Mouse (Mus musculus): ENCODE results near the gene Vps39. TPM values are rescaled to one million over a fixed set of nuclear protein-coding genes. Genes with fewer than 3 reads are reported as not detected.

Vps39 gene
- 23.4 TPM in 2 replicates for polyA plus RNA-seq (2015; fragmentation: Nextera tagmentation; extraction: Ambion mirVana)

DNA sequence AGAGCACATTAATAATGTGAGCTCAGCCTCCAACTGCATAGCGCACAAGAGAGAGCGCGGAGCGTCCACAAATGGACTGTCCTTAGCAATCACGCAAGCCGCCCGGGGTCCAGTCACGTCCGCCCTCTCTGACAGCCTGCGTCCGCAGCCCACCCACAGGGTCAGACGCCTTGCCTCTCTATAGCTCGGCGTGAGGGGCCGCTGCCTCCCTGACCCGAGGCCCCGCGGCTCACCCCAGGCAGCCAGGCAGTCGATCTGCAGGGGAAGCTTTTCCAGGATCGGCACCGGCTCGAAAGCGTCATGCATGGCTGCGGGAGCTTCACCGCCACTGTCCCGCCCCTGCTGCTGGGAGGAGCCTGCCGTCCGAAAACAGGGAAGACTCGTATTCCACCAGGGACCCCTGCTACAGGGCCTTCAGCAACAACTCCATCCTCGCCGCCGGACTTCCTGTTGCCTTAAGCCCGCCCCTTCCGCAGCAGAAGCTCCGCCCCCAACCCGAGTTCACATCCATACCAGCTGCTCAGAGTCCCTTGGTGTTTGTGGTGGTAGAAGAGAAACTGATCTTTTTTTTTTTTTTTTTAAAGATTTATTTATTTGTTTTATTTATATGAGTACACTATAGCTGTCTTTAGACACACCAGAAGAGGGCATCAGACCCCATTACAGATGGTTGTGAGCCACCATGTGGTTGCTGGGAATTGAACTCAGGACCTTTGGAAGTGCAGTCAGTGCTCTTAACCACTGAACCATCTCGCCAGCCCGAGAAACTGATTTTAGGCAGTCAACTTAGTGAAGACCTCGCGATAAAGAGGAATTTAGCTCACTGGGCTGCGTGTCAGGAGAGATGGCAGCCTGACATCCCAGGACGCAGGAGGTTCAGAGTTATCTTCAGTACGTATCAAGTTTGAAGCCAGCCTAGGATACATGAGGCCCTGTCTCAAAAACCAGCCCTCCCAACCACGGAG lies at the start of gene Vps39:
TSS of gene Vps39 (minus strand) at position 456 of the 965 bp plus-strand sequence.
- Histone ChIP-seq H3K27ac (replicated peaks) (peak within 1 kb of the TSS; percentile 74), H3K36me3 (peaks cover 41% of the 10 kb centered on the region), H3K4me2 (replicated peaks) (peak within 1 kb of the TSS; percentile 67), H3K9me3 (replicated peaks) (no peaks in the 10 kb centered on the region), H3K4me1 (peaks cover 13% of the 10 kb centered on the region; the same call in 1 of the 2 replicates), H3K9ac (peak within 1 kb of the TSS; percentile 82), H3K27me3 (no peaks in the 10 kb centered on the region), H3K4me3 (replicated peaks) (peak within 1 kb of the TSS; percentile 91)
- 10% methylated on average over 44 of the region's 44 CpGs for WGBS
- ATAC-seq (ENCODE audit: insufficient number of reproducible peaks, low FRiP score, low TSS enrichment, low read depth) = peak; percentile 92

DNA sequence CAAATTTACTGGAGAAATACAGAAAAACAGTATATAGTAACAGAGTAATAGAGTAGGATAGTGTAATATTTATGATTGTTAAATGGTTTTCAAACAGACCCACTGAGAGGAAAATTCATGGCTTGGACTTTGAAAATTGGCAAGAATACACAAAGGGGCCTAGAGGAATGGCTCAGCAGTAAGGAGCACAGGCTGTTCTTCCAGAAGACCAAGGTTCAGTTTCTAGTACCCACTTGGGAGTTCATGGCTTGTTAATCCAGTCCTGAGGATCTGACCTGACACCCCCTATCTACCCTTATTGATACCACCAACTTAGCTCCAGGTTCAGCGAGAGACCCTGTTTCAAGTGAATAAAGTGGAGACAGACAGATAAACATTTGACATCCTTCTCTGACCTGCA lies 45.0 kb upstream of the Vps39 start:
- no peak for ATAC-seq (ENCODE audit: insufficient number of reproducible peaks, low FRiP score, low TSS enrichment, low read depth)
- H3K4me1 ChIP-seq = peaks cover 4% of the 10 kb centered on the region; the same call in 1 of the 2 replicates
- H3K9ac ChIP-seq = no peak overlapping the region
- H3K27ac ChIP-seq (replicated peaks) = no peak overlapping the region
- H3K9me3 ChIP-seq (replicated peaks) = no peaks in the 10 kb centered on the region
- WGBS = 83% methylated on average over 1 of the region's 1 CpGs
- H3K4me2 ChIP-seq (replicated peaks) = no peak overlapping the region
- no peaks in the 10 kb centered on the region for H3K27me3 ChIP-seq
- H3K36me3 ChIP-seq = peaks cover 36% of the 10 kb centered on the region
- no peak overlapping the region for H3K4me3 ChIP-seq (replicated peaks)

DNA sequence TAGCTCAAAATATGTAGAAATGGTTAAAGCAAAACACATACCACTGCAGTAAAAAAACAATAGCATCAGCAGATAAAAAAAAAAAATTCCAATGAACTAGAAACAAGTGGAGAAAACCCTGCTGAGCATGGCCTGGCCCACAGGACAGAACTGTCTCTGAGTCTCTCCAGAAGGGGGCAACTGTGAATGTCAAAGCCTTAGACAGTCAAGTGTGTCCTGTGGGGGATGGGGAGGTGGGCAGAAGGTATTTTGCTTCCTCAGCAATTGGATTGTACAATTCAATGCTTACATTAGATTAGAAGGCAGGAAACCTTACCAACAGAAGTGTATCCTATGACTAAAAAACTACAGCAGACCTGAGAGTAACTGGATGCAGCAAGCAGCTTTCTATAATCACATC lies 39.5 kb upstream of the Vps39 start:
- peaks cover 58% of the 10 kb centered on the region for H3K36me3 ChIP-seq
- H3K9ac ChIP-seq = no peak overlapping the region
- no peaks in the 10 kb centered on the region for H3K4me1 ChIP-seq
- no peaks in the 10 kb centered on the region for H3K27me3 ChIP-seq
- H3K4me2 ChIP-seq (replicated peaks) = no peak overlapping the region
- ATAC-seq (ENCODE audit: insufficient number of reproducible peaks, low FRiP score, low TSS enrichment, low read depth) = no peak
- no peaks in the 10 kb centered on the region for H3K9me3 ChIP-seq (replicated peaks)
- H3K4me3 ChIP-seq (replicated peaks) = no peak overlapping the region
- H3K27ac ChIP-seq (replicated peaks) = no peak overlapping the region

DNA sequence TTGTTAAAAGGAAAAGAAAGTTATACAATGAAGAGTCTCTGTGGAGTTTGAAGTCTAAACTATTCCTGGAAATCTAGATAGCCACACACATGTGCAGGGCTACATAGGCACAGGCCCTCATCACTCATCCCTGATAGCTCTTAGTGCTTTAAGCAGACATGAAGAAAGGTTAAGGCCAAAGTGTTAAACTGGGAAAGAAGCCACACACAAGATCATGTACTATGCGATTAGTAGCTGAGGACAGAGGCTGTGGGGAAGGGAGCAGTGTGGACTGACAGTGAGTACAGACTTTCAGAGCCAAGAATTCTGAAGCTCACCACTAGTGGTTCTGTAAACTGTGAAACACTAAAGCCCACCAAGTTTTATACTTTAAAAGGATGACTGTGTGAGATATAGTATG lies 38.0 kb upstream of the Vps39 start:
- Histone ChIP-seq H3K4me3 (replicated peaks) (no peak overlapping the region), H3K4me2 (replicated peaks) (no peak overlapping the region), H3K4me1 (no peaks in the 10 kb centered on the region), H3K9me3 (replicated peaks) (no peaks in the 10 kb centered on the region), H3K9ac (no peak overlapping the region), H3K27ac (replicated peaks) (no peak overlapping the region), H3K36me3 (peaks cover 52% of the 10 kb centered on the region), H3K27me3 (no peaks in the 10 kb centered on the region)
- ATAC-seq (ENCODE audit: insufficient number of reproducible peaks, low FRiP score, low TSS enrichment, low read depth) = no peak
- WGBS = 92% methylated on average over 1 of the region's 1 CpGs

DNA sequence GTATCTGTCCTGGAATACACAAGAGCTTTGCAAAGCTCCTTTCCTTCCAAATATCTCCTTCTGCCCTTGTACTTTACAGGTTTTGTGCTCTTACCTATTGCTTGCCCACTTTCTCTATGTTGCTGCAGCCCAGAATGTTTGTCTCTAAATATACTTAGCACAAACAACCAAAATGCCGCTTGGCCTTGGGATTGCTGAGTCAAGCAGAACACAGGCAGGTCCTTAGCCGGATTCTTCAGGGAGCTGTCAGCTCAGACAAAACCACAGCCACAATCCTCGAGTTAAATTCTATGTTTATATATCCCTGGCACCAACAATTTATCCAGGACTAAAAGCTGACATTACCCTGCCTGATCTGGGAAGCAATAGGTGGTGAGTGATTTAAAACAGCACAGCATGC lies 36.4 kb upstream of the Vps39 start:
- Histone ChIP-seq H3K4me2 (replicated peaks) (no peak overlapping the region), H3K9me3 (replicated peaks) (no peaks in the 10 kb centered on the region), H3K4me3 (replicated peaks) (no peak overlapping the region), H3K27me3 (no peaks in the 10 kb centered on the region), H3K27ac (replicated peaks) (no peak overlapping the region), H3K36me3 (peaks cover 45% of the 10 kb centered on the region), H3K9ac (no peak overlapping the region), H3K4me1 (no peaks in the 10 kb centered on the region)
- ATAC-seq (ENCODE audit: insufficient number of reproducible peaks, low FRiP score, low TSS enrichment, low read depth) = no peak
- WGBS = 81% methylated on average over 3 of the region's 3 CpGs

DNA sequence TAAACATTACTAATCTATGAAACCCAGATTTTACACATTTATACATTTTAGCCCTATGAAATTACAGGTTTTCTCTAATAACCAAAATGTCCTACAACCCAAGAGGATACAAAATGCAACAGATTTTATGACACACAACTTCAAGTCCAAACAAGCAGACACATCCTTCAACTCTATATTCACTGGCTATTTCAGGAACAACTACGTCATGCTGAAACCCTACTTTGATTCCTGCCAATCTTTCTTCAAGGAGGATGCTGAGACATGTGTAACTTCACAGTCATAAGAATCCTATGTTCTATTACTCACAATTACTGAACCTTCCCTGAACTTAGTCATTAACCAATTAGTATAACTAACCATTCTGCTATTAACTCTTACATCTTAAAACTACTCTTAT lies 34.4 kb upstream of the Vps39 start:
- Histone ChIP-seq H3K4me1 (no peaks in the 10 kb centered on the region), H3K4me3 (replicated peaks) (no peak overlapping the region), H3K9me3 (replicated peaks) (no peaks in the 10 kb centered on the region), H3K4me2 (replicated peaks) (no peak overlapping the region), H3K9ac (no peak overlapping the region), H3K27ac (replicated peaks) (no peak overlapping the region), H3K36me3 (peaks cover 47% of the 10 kb centered on the region), H3K27me3 (no peaks in the 10 kb centered on the region)
- WGBS = 74% methylated on average over 1 of the region's 1 CpGs
- no peak for ATAC-seq (ENCODE audit: insufficient number of reproducible peaks, low FRiP score, low TSS enrichment, low read depth)

DNA sequence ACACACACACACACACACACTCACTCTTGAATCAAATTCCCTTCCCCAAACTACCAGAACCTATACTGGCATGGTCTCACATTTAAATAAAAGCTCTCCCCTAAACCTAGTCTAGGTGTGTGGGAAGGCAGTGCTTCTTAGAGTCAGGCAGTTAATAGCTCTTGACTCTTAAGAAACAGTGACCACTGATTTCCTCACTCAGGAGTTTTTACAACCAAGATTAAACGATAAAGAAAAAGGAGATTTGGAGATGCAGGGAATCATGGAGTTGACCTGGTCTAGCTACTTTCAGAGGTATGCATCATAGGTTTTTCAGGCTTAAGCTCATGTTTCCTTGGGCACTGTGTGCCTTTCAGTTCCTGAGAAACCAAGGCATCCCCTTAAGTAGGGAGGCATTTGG lies 33.3 kb upstream of the Vps39 start:
- H3K27ac ChIP-seq (replicated peaks) = no peak overlapping the region
- WGBS = 89% methylated on average over 1 of the region's 1 CpGs

DNA sequence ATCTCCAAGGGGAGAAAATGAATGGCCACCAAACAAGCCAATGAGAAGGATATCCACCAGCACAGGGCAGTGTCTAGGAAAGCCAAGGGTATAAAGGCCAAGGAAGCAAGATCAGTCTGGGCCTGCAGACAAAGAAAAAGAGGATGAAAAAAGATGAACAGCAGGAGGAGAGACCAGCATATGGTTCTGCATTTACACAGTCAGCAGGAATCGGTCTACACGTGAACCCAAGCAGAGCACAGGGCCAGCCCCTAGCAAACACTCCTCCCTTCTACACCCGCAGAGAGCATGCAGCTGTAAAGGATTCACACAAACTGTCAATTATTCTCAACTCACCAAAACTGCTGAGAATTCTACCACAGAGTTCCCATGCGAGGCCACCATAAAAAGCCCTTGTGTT lies 20.9 kb upstream of the Vps39 start:
- peaks cover 60% of the 10 kb centered on the region for H3K36me3 ChIP-seq
- ATAC-seq (ENCODE audit: insufficient number of reproducible peaks, low FRiP score, low TSS enrichment, low read depth) = no peak
- H3K4me3 ChIP-seq (replicated peaks) = no peak overlapping the region
- no peaks in the 10 kb centered on the region for H3K4me1 ChIP-seq
- H3K4me2 ChIP-seq (replicated peaks) = no peak overlapping the region
- 76% methylated on average over 4 of the region's 4 CpGs for WGBS
- H3K27me3 ChIP-seq = no peaks in the 10 kb centered on the region
- no peak overlapping the region for H3K9ac ChIP-seq
- no peaks in the 10 kb centered on the region for H3K9me3 ChIP-seq (replicated peaks)
- H3K27ac ChIP-seq (replicated peaks) = no peak overlapping the region

More for the DNA sequence above, 33.3 kb upstream of the Vps39 start:
- H3K4me2 ChIP-seq (replicated peaks) = no peak overlapping the region
- no peaks in the 10 kb centered on the region for H3K9me3 ChIP-seq (replicated peaks)
- ATAC-seq (ENCODE audit: insufficient number of reproducible peaks, low FRiP score, low TSS enrichment, low read depth) = no peak
- H3K9ac ChIP-seq = no peak overlapping the region
- peaks cover 47% of the 10 kb centered on the region for H3K36me3 ChIP-seq
- H3K27me3 ChIP-seq = no peaks in the 10 kb centered on the region
- H3K4me1 ChIP-seq = no peaks in the 10 kb centered on the region
- H3K4me3 ChIP-seq (replicated peaks) = no peak overlapping the region

DNA sequence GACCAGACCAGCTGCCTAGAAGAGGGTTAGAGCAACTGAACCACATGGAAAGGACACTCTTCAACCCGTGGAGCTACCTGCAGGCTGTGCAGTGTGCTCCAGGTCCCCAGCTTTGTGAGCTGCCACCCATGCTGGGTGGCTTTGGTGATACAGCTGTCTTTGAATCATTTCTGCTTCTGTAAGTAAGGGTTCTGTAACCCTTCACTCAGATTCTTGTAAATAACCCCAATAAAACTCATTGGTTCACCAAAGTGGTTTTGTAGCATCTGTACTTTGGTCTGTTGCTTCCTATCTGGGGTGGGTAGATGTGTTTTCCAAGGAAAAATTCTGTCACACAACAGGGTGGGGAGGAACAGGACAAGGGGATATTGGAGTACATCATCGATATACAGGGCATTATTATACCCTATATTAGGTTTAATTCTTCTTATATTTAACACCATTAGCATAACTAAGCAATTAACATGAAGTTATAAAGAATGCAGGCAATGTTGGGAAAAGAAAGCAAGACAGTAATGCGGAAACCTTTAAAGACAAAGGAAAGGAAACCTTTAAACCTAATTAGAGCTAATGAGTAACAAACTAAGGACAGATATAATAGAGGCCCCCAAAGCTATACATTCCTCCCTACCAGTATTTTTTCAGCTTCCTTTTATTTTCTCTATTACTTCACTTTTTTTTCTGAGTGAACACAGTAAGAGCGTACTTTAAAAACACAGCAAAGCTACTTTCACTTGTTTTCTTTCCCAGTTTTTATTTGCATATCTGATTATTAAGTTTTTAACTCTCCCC lies 14.7 kb upstream of the Vps39 start:
- peaks cover 62% of the 10 kb centered on the region for H3K36me3 ChIP-seq
- H3K9ac ChIP-seq = no peak overlapping the region
- H3K9me3 ChIP-seq (replicated peaks) = no peaks in the 10 kb centered on the region
- H3K27ac ChIP-seq (replicated peaks) = no peak overlapping the region
- H3K27me3 ChIP-seq = no peaks in the 10 kb centered on the region
- WGBS = 91% methylated on average over 4 of the region's 4 CpGs
- no peaks in the 10 kb centered on the region for H3K4me1 ChIP-seq
- no peak for ATAC-seq (ENCODE audit: insufficient number of reproducible peaks, low FRiP score, low TSS enrichment, low read depth)
- H3K4me3 ChIP-seq (replicated peaks) = no peak overlapping the region
- H3K4me2 ChIP-seq (replicated peaks) = no peak overlapping the region

DNA sequence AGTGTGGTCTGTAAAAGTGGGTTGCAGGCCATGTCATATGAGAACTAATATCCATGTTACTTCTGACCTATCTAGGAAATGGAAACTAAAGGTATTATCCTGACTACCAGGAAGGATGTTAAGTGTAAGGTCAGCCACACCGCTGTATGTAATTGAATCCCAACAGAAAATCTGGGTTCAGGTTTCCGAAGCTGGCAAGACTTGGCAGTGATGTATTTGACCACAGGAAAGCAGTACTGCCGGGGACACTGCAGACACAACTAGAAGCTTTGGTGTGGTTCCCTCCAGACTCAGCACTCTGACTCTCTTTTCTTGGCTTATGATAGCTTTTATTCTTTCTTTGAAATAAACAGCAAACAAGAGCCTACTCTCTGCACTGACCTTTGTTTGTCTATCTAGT lies 13.6 kb upstream of the Vps39 start:
- H3K4me2 ChIP-seq (replicated peaks) = no peak overlapping the region
- 66% methylated on average over 3 of the region's 3 CpGs for WGBS
- H3K27me3 ChIP-seq = no peaks in the 10 kb centered on the region
- H3K9me3 ChIP-seq (replicated peaks) = no peaks in the 10 kb centered on the region
- H3K4me3 ChIP-seq (replicated peaks) = no peak overlapping the region
- ATAC-seq (ENCODE audit: insufficient number of reproducible peaks, low FRiP score, low TSS enrichment, low read depth) = no peak
- no peaks in the 10 kb centered on the region for H3K4me1 ChIP-seq
- peaks cover 63% of the 10 kb centered on the region for H3K36me3 ChIP-seq
- no peak overlapping the region for H3K9ac ChIP-seq
- no peak overlapping the region for H3K27ac ChIP-seq (replicated peaks)

DNA sequence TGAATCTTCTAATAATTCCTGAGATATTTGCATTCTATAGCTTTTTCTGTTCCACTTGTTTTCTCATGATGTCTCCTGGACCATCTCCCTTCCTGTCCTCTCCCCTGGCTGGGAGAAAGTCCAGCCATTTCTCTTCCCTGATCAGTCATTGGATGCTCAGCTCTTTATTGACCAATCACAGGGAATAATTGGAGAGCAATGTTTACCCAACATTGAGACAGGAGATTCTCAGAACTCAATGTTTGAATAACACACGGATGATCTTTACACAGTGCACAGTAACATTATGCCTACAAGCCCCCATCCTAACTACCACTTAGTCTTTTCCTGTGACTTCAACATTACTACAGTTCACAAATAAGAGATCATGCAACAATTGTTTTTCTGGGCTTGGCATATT lies 7.5 kb upstream of the Vps39 start:
- ATAC-seq (ENCODE audit: insufficient number of reproducible peaks, low FRiP score, low TSS enrichment, low read depth) = no peak
- Histone ChIP-seq H3K4me3 (replicated peaks) (no peak overlapping the region), H3K36me3 (peaks cover 69% of the 10 kb centered on the region), H3K9me3 (replicated peaks) (no peaks in the 10 kb centered on the region), H3K9ac (no peak overlapping the region), H3K27ac (replicated peaks) (no peak overlapping the region), H3K27me3 (no peaks in the 10 kb centered on the region), H3K4me2 (replicated peaks) (no peak overlapping the region), H3K4me1 (no peaks in the 10 kb centered on the region)
- 85% methylated on average over 1 of the region's 1 CpGs for WGBS
